Mouse (Mus musculus): Measurements from ENCODE around the gene Krtap4-2.

The Krtap4-2 gene

GRCm38 (mm10) chr11:99590981-99591380 lies 43.9 kb downstream of the Krtap4-2 start, which contains the start of gene Krtap1-3:
Gene Krtap1-3 (minus strand): TSS chr11:99591339.
- no peak for DNase-seq (ENCODE audit: low read depth, low spot score)

DNA sequence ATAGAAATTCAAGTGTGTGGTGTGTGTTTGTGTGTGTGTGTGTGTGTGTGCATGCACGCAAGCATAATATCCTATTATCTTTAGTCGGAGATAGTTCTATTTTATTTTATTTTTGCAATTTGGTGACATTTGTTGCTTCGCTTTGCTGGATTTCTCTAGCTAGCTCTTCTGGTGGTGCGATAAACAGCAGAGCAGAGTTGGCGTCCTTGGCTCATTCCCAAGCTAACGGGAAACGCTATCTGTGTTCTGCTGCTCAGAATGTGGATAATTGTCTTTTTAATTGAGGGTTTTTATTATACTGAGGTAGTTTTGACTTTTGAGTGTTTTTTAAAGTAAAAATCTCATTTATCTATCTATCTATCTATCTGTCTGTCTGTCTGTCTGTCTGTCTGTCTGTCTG lies 49.8 kb downstream of the Krtap4-2 start:
- peak; percentile 80 for DNase-seq (ENCODE audit: low read depth, low spot score)
